Mouse (Mus musculus) spleen, adult 2 months (tissue): ENCODE data around the gene Creld1. TPM values are rescaled to one million over a fixed set of nuclear protein-coding genes. Genes with fewer than 3 reads are reported as not detected.

ENCODE experiments used
- DNase-seq, 2 experiments: peaks; one replicate each; pipeline versions ENCODE4 v3.0.0 to v3.0.0-alpha.2; 2012 to 2021; ENCODE audit warnings: low spot score in 2 of 2, low read depth in 1 of 2
- H3K27ac ChIP-seq: fragments of 200-500 bp; 2 replicates; pipeline ENCODE4 v1.5.1; 2012; ENCODE audit warnings: low read length, inconsistent platforms; ENCODE audit not compliant: insufficient read depth
- H3K27me3 ChIP-seq: fragments of 200-500 bp; 2 replicates; pipeline ENCODE4 v1.6.1; 2012; ENCODE audit warnings: mild to moderate bottlenecking, moderate library complexity, low read length, inconsistent platforms; ENCODE audit not compliant: control insufficient read depth, insufficient read depth
- H3K36me3 ChIP-seq: fragments of 200-500 bp; 2 replicates; pipeline ENCODE4 v1.6.1; 2012; ENCODE audit warnings: mild to moderate bottlenecking, low read length, inconsistent platforms; ENCODE audit not compliant: control insufficient read depth, insufficient read depth
- H3K4me1 ChIP-seq: fragments of 200-500 bp; 2 replicates; pipeline ENCODE4 v1.6.1; 2011; ENCODE audit warnings: inconsistent platforms; ENCODE audit not compliant: control insufficient read depth, insufficient read depth, insufficient read length
- H3K4me3 ChIP-seq: fragments of 200-500 bp; 2 replicates; pipeline ENCODE4 v1.5.1; 2011; ENCODE audit warnings: mild to moderate bottlenecking, inconsistent platforms; ENCODE audit not compliant: insufficient read depth, insufficient read length; ENCODE audit errors: extremely low read depth
- CTCF ChIP-seq: fragments of 200-500 bp; IDR thresholded peaks from 2 replicates; pipeline ENCODE4 v1.5.1; 2011; ENCODE audit warnings: mild to moderate bottlenecking, inconsistent platforms; ENCODE audit not compliant: insufficient read depth, insufficient read length, insufficient replicate concordance; ENCODE audit errors: extremely low read depth
- POLR2A ChIP-seq: fragments of 200-500 bp; IDR thresholded peaks from 2 replicates; pipeline ENCODE4 v1.6.1; 2011; ENCODE audit warnings: low read depth, low read length, inconsistent platforms
- WGBS: fragments of 180-500 bp; shearing (Covaris S2); methylation state at CpG from one replicate; pipeline ENCODE4 v1.1.7; 2018; 5-methylcytosine and 5-hydroxymethylcytosine counted together
- polyA plus RNA-seq: library from polyadenylated mRNA; depleted of rRNA; stranded (reverse); fragments of >200 nt; gene quantifications from 2 replicates; pipeline ENCODE4 v1.2.3, GENCODE M21; 2012; rRNA removed

Gene Creld1
- polyA plus RNA-seq = 7.8 and 8.4 TPM in 2 replicates

GRCm38 (mm10) chr6:113483100-113483615 is at the start of gene Creld1:
TSS of gene Creld1 (plus strand) at chr6:113483297.
- TF ChIP-seq POLR2A (peak; percentile 29), CTCF (no peak)

DNA sequence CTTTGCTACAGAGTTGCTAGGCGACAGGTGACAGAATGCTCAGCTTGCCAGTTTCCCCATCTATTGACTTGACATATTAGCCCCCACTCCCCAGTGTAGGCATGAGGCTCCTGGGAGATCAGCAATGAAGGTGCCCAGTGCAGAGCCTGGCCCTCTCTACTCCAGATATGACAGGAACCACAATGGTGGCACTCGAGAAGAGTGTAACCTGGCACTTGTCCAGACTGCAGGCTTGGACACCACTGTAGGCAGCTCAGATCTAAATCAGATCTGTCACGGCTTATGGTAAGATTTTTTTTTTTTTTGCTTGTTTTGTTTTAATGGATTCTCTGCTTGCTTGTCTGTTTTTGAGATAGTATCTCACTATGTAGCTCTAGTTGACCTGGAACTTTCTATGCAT is 49.4 kb upstream of the Creld1 start:
- no peak for TF ChIP-seq POLR2A
- TF ChIP-seq CTCF = no peak
- Histone ChIP-seq H3K27me3 (no peaks in the 10 kb centered on the region), H3K36me3 (no peaks in the 10 kb centered on the region), H3K4me3 (no peak overlapping the region), H3K4me1 (no peaks in the 10 kb centered on the region), H3K27ac (no peak overlapping the region)
- DNase-seq = no peak
- 63% methylated on average over 3 of the region's 3 CpGs for WGBS

More at GRCm38 (mm10) chr6:113483100-113483615, at the start of gene Creld1:
- Histone ChIP-seq H3K36me3 (no peaks in the 10 kb centered on the region), H3K4me1 (peaks cover 12% of the 10 kb centered on the region), H3K27ac (peak within 1 kb of the TSS; percentile 84), H3K4me3 (peak within 1 kb of the TSS; percentile 67), H3K27me3 (no peaks in the 10 kb centered on the region)
- WGBS = 0% methylated on average over 26 of the region's 26 CpGs
- DNase-seq = peak; percentile 87 to 94

- Histone ChIP-seq H3K4me3 (no peak overlapping the region), H3K4me1 (no peaks in the 10 kb centered on the region), H3K27me3 (no peaks in the 10 kb centered on the region), H3K27ac (no peak overlapping the region), H3K36me3 (no peaks in the 10 kb centered on the region)
- TF ChIP-seq POLR2A (no peak), CTCF (no peak)
- DNase-seq = no peak
- WGBS = 75% methylated on average over 7 of the region's 7 CpGs
These were observed 48.4 kb upstream of the Creld1 start for GRCm38 (mm10) chr6:113434691-113435090.

GRCm38 (mm10) chr6:113435664-113436205 is 47.4 kb upstream of the Creld1 start, which contains the start of gene Cidec:
TSS of gene Cidec (minus strand) at chr6:113435760.
- Histone ChIP-seq H3K27ac (no peak within 1 kb of the TSS), H3K27me3 (no peaks in the 10 kb centered on the region), H3K4me1 (no peaks in the 10 kb centered on the region), H3K36me3 (no peaks in the 10 kb centered on the region), H3K4me3 (no peak within 1 kb of the TSS)
- WGBS = 74% methylated on average over 9 of the region's 9 CpGs
- TF ChIP-seq POLR2A (no peak), CTCF (no peak)
- DNase-seq = no peak

- H3K4me1 ChIP-seq = no peaks in the 10 kb centered on the region
- H3K27ac ChIP-seq = no peak overlapping the region
- no peak for DNase-seq
- WGBS = 81% methylated on average over 12 of the region's 12 CpGs
- no peaks in the 10 kb centered on the region for H3K27me3 ChIP-seq
- no peak for TF ChIP-seq CTCF
- TF ChIP-seq POLR2A = no peak
- no peak overlapping the region for H3K4me3 ChIP-seq
- no peaks in the 10 kb centered on the region for H3K36me3 ChIP-seq
These were observed 46.0 kb upstream of the Creld1 start for GRCm38 (mm10) chr6:113437135-113437534.

- WGBS = 63% methylated on average over 12 of the region's 12 CpGs
These were observed 44.2 kb upstream of the Creld1 start for GRCm38 (mm10) chr6:113438721-113439430.

GRCm38 (mm10) chr6:113440686-113441085 is 42.4 kb upstream of the Creld1 start:
- no peak for TF ChIP-seq POLR2A
- TF ChIP-seq CTCF = no peak
- DNase-seq = no peak
- Histone ChIP-seq H3K27me3 (no peaks in the 10 kb centered on the region), H3K4me1 (no peaks in the 10 kb centered on the region), H3K27ac (no peak overlapping the region), H3K36me3 (no peaks in the 10 kb centered on the region), H3K4me3 (no peak overlapping the region)
- 88% methylated on average over 3 of the region's 3 CpGs for WGBS

More at GRCm38 (mm10) chr6:113438721-113439430, 44.2 kb upstream of the Creld1 start:
- no peaks in the 10 kb centered on the region for H3K4me1 ChIP-seq
- H3K27ac ChIP-seq = no peak overlapping the region
- H3K4me3 ChIP-seq = no peak overlapping the region
- TF ChIP-seq POLR2A (no peak), CTCF (no peak)
- no peaks in the 10 kb centered on the region for H3K27me3 ChIP-seq
- no peaks in the 10 kb centered on the region for H3K36me3 ChIP-seq
- DNase-seq = no peak
